Mouse (Mus musculus) testis, adult 2 months (tissue): ENCODE results near the gene Msh4.

Experiments
- CTCF ChIP-seq: fragments of 200-500 bp; IDR thresholded peaks from 2 replicates; pipeline ENCODE4 v1.5.1; 2012; ENCODE audit warnings: low read depth, mild to moderate bottlenecking, inconsistent platforms, low read length, moderate library complexity; ENCODE audit not compliant: control insufficient read depth, insufficient read depth, insufficient replicate concordance
- POLR2A ChIP-seq: fragments of 200-500 bp; IDR thresholded peaks from 2 replicates; pipeline ENCODE4 v1.6.1; 2012; ENCODE audit warnings: low read depth, mild to moderate bottlenecking, inconsistent platforms, low read length, moderate library complexity; ENCODE audit not compliant: control insufficient read depth

- TF ChIP-seq CTCF (no peak), POLR2A (no peak)
These were observed 86.5 kb downstream of the Msh4 start for GRCm38 (mm10) chr3:153819438-153819837.
